Mouse (Mus musculus) heart, adult 2 months (tissue): ENCODE results near the gene Sec16a. TPM values are rescaled to one million over a fixed set of nuclear protein-coding genes. Genes with fewer than 3 reads are reported as not detected.

Source experiments
- DNase-seq, 2 experiments: peaks; one replicate each; pipeline ENCODE4 v3.0.0; 2021
- H3K27ac ChIP-seq: fragments of 200-600 bp; 2 replicates; pipeline ENCODE4 v1.8.1; 2022
- H3K27me3 ChIP-seq: fragments of 200-500 bp; 2 replicates; pipeline ENCODE4 v1.6.1; 2012; ENCODE audit warnings: mild to moderate bottlenecking, low read length, inconsistent platforms, mixed read lengths; ENCODE audit not compliant: control insufficient read depth, insufficient read depth
- H3K36me3 ChIP-seq: fragments of 200-500 bp; 2 replicates; pipeline ENCODE4 v1.6.1; 2012; ENCODE audit warnings: low read length, inconsistent platforms; ENCODE audit not compliant: control insufficient read depth, insufficient read depth
- H3K4me1 ChIP-seq: fragments of 200-500 bp; 2 replicates; pipeline ENCODE4 v1.6.1; 2011; ENCODE audit warnings: low read length; ENCODE audit not compliant: control insufficient read depth, insufficient read depth
- H3K4me3 ChIP-seq: fragments of 200-600 bp; 2 replicates; pipeline ENCODE4 v1.8.1; 2022
- H3K79me2 ChIP-seq: fragments of 200-500 bp; replicated peaks from 2 replicates; pipeline ENCODE4 v1.6.1; 2012; ENCODE audit warnings: mild to moderate bottlenecking, inconsistent platforms, low read length, moderate library complexity, mixed read lengths; ENCODE audit not compliant: control insufficient read depth, insufficient read depth
- H3K9ac ChIP-seq: fragments of 200-500 bp; 2 replicates; pipeline ENCODE4 v1.6.1; 2012; ENCODE audit warnings: low read depth, mild to moderate bottlenecking, control low read depth, inconsistent platforms, low read length, mixed read lengths
- CTCF ChIP-seq: fragments of 200-600 bp; IDR thresholded peaks from 2 replicates; pipeline ENCODE4 v1.8.1; 2022; ENCODE audit warnings: antibody characterized with exemption, mild to moderate bottlenecking, moderate library complexity
- EP300 ChIP-seq: fragments of 200-500 bp; IDR thresholded peaks from 2 replicates; pipeline ENCODE4 v1.6.1; 2011; ENCODE audit warnings: low read depth, low read length, control low read depth; ENCODE audit not compliant: insufficient read depth
- POLR2A ChIP-seq: fragments of 200-500 bp; IDR thresholded peaks from 2 replicates; pipeline ENCODE4 v1.6.1; 2011; ENCODE audit warnings: mild to moderate bottlenecking, low read depth, low read length, control low read depth; ENCODE audit not compliant: insufficient read depth
- WGBS: fragments of 180-500 bp; shearing (Covaris S2); methylation state at CpG from one replicate; pipeline ENCODE4 v1.1.7; 2018; 5-methylcytosine and 5-hydroxymethylcytosine counted together
- intact Hi-C: fragments of 180-260 bp; cut with DNase I; formaldehyde crosslinking; loops from one replicate; pipeline ENCODE4 v1.15.1; 2025
- polyA plus RNA-seq: library from polyadenylated mRNA; depleted of rRNA; stranded (reverse); fragments of >200 nt; gene quantifications from 2 replicates; pipeline ENCODE4 v1.2.3, GENCODE M21; 2012
- total RNA-seq, 2 experiments: library from RNA; stranded (reverse); gene quantifications; 2 replicates each; pipeline ENCODE4 v1.2.3; 2021

Gene Sec16a
- total and polyA plus RNA-seq, 3 experiments: 36.3 to 40.4 (median 37.5) TPM

- Histone ChIP-seq H3K4me3 (no peak overlapping the region), H3K27ac (peak overlapping the region; percentile 92), H3K79me2 (no peaks in the 10 kb centered on the region), H3K27me3 (no peaks in the 10 kb centered on the region), H3K4me1 (peaks cover 25% of the 10 kb centered on the region), H3K9ac (0 out of 2 replicates have a peak overlapping the region, but pooled peaks have one; percentile 2), H3K36me3 (peaks cover 3% of the 10 kb centered on the region)
- intact Hi-C loops: loop anchor here (1.0 to 2.0 kb wide), 4 partner anchors 15 to 86 kb away; no protein-coding TSS in a partner anchor
- DNase-seq: no peak
- WGBS: 56% methylated on average over 13 of the region's 13 CpGs
- TF ChIP-seq CTCF (no peak), EP300 (no peak), POLR2A (no peak)
Observed at GRCm38 (mm10) chr2:26475505-26476430, 30.8 kb upstream of the Sec16a start.

GRCm38 (mm10) chr2:26474789-26475504, 29.9 kb upstream of the Sec16a start:
- no peak overlapping the region for H3K4me3 ChIP-seq
- intact Hi-C loops: loop anchor here (1.0 to 2.0 kb wide), 4 partner anchors 15 to 86 kb away; no protein-coding TSS in a partner anchor
- peak overlapping the region; percentile 92 for H3K27ac ChIP-seq
- no peaks in the 10 kb centered on the region for H3K27me3 ChIP-seq
- peaks cover 25% of the 10 kb centered on the region for H3K4me1 ChIP-seq
- H3K79me2 ChIP-seq: no peaks in the 10 kb centered on the region
- peaks cover 3% of the 10 kb centered on the region for H3K36me3 ChIP-seq
- peak; percentile 77 to 88 for DNase-seq
- TF ChIP-seq EP300: peak; percentile 99
- TF ChIP-seq CTCF: peak; percentile 81
- TF ChIP-seq POLR2A: peak; percentile 61; the same call in 1 of the 2 replicates
- no peak overlapping the region for H3K9ac ChIP-seq
- WGBS: 20% methylated on average over 9 of the region's 9 CpGs

- H3K4me1 ChIP-seq: peaks cover 23% of the 10 kb centered on the region
- WGBS: 85% methylated on average over 11 of the region's 11 CpGs
- H3K36me3 ChIP-seq: peaks cover 3% of the 10 kb centered on the region
- no peaks in the 10 kb centered on the region for H3K27me3 ChIP-seq
- no peak overlapping the region for H3K9ac ChIP-seq
- no peak overlapping the region for H3K4me3 ChIP-seq
- DNase-seq: no peak
- no peaks in the 10 kb centered on the region for H3K79me2 ChIP-seq
- no peak overlapping the region; the same call in 1 of the 2 replicates for H3K27ac ChIP-seq
- intact Hi-C loops: loop anchor here (2.0 kb wide), 1 partner anchor 14 kb away; no protein-coding TSS in a partner anchor
- TF ChIP-seq POLR2A: no peak
Observed at GRCm38 (mm10) chr2:26472312-26473090, 27.5 kb upstream of the Sec16a start.

GRCm38 (mm10) chr2:26471652-26472285, 26.8 kb upstream of the Sec16a start:
- Histone ChIP-seq H3K9ac (no peak overlapping the region), H3K4me3 (no peak overlapping the region), H3K27me3 (no peaks in the 10 kb centered on the region), H3K4me1 (peaks cover 20% of the 10 kb centered on the region), H3K79me2 (no peaks in the 10 kb centered on the region), H3K36me3 (peaks cover 3% of the 10 kb centered on the region), H3K27ac (no peak overlapping the region)
- no peak for TF ChIP-seq CTCF
- TF ChIP-seq POLR2A: no peak
- TF ChIP-seq EP300: no peak
- intact Hi-C loops: loop anchor here (2.0 kb wide), 1 partner anchor 13 kb away; no protein-coding TSS in a partner anchor
- 92% methylated on average over 6 of the region's 6 CpGs for WGBS
- DNase-seq: no peak

- Histone ChIP-seq H3K27ac (no peak overlapping the region), H3K79me2 (no peaks in the 10 kb centered on the region)
- intact Hi-C loops: no loop called here
Observed at GRCm38 (mm10) chr2:26470967-26471366, 26.0 kb upstream of the Sec16a start.

More at GRCm38 (mm10) chr2:26470967-26471366, 26.0 kb upstream of the Sec16a start:
- no peak for DNase-seq
- peaks cover 3% of the 10 kb centered on the region for H3K36me3 ChIP-seq
- H3K4me1 ChIP-seq: peaks cover 14% of the 10 kb centered on the region
- no peak overlapping the region for H3K4me3 ChIP-seq
- WGBS: 90% methylated on average over 17 of the region's 17 CpGs
- no peaks in the 10 kb centered on the region for H3K27me3 ChIP-seq
- TF ChIP-seq POLR2A: no peak
- TF ChIP-seq CTCF: no peak
- no peak for TF ChIP-seq EP300
- no peak overlapping the region for H3K9ac ChIP-seq
